Mouse (Mus musculus): ENCODE data around the gene Il4ra. TPM values are rescaled to one million over a fixed set of nuclear protein-coding genes. Genes with fewer than 3 reads are reported as not detected.
A peak's percentile ranks its signal among the peaks of the same experiment; 100 is the strongest.

The Il4ra gene
- polyA plus RNA-seq, 1 experiment from 2014 or later: 13.2 TPM

DNA sequence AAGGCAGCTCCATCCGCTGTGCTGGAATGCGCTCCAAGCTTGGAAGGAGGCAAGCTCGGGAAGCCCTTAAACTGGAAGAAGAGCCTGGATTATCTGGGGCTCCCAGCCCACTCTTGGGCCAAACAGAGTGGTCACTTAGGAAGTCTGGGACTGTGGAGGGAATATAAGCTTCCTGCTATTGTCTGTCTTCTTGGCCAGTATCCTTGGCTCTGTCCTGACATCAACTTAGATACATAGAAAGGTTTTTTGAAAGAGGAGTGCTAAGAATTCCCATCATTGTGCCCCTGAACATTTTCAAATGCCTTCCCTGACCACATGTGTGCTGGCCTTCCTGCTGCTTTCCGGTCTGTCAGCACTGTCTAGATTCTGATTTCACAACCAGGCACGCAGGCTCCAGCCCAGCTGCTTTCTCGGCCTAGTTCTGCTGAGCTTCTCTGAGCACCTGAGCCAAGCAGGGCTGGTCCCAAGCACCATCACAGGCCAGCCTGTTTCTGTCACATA lies 989 bp upstream of the Il4ra start:
- Histone ChIP-seq H3K36me3 (no peaks in the 10 kb centered on the region), H3K27me3 (no peaks in the 10 kb centered on the region), H3K4me2 (replicated peaks) (no peak overlapping the region), H3K9me3 (replicated peaks) (no peaks in the 10 kb centered on the region), H3K9ac (no peak overlapping the region), H3K4me3 (replicated peaks) (no peak overlapping the region), H3K4me1 (peaks cover 26% of the 10 kb centered on the region), H3K27ac (replicated peaks) (peak overlapping the region; percentile 24; the same call in 1 of the 2 replicates)
- 69% methylated on average over 6 of the region's 6 CpGs for WGBS
- no peak for ATAC-seq (ENCODE audit: insufficient number of reproducible peaks, low FRiP score, low TSS enrichment, low read depth)

DNA sequence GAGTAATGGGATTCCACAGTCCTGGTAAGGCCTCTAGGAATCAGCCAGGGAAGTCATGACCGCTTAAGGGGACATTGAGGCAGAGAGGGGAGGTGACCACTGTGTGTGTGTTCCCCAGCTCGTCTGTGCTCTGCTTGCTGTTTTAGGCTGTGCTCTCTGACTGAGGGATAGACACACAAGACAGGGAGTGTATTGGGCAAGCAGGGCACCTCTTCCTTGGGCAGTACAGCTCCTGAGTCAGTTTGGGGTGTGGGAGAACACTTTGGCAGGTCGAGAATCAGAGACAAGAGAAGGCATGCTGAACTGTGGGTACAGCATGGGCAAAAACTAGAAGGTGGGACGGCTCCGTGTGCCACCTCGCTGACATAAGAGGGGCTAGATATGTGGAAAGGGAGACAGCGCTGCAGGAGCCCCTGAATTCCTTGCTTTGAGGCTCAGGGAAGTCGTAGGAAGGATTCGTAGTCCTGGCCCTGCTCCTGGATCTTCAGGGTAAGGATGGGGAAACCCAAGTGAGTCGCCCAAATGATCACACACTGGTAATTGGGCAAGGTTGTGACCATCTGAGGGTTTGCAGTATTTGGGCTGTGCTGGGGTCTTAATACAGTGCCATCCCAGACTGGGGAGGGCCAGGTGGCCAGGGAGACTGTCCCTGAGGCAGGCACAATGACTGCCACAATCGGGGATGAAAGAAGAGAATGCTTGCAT lies 1.1 kb downstream of the Il4ra start:
- 70% methylated on average over 11 of the region's 11 CpGs for WGBS
- no peak for ATAC-seq (ENCODE audit: insufficient number of reproducible peaks, low FRiP score, low TSS enrichment, low read depth)
- Histone ChIP-seq H3K4me1 (peaks cover 26% of the 10 kb centered on the region), H3K4me3 (replicated peaks) (peak overlapping the region; percentile 68), H3K9ac (peak overlapping the region; percentile 64), H3K27ac (replicated peaks) (no peak overlapping the region), H3K36me3 (no peaks in the 10 kb centered on the region), H3K4me2 (replicated peaks) (peak overlapping the region; percentile 96), H3K9me3 (replicated peaks) (no peaks in the 10 kb centered on the region), H3K27me3 (no peaks in the 10 kb centered on the region)

DNA sequence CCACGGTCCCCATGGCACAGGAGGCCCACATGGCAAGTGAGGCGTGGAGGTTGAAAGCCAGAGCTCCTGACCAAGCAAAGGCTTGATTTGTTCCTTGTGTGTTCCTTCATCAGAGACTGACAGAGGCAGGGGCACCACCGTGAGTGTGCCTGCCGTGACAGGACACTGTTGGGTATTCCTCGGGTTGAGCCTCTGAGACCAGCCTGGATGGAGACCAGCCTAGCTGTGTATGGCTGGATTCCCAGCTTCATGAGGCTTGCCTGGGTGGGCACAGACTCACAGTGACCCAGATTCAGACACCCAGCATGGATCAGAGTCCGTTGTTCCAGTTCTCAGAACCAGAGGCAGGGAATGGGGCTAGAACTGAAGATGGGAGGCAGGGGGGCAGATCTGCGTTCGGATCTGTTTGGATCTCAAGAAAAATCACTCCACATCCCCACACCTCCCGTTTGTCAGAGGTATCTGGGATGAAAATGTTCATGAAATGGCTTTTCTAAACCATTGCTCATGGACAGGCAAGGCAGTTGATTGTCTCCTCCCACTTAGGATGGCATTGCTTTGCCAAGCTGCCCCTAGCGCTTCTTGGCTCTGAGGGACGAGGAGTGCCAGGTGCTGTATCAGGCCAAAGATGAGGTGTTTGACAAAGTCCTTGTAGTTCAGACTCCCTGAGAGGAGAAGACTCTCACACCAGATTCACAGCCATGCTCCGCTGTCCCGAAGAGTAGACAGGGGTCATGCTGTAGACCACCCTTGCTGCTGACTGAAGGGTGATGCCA lies 1.9 kb downstream of the Il4ra start:
- H3K9ac ChIP-seq: 0 out of 2 replicates have a peak overlapping the region, but pooled peaks have one; percentile 12
- no peaks in the 10 kb centered on the region for H3K36me3 ChIP-seq
- peaks cover 33% of the 10 kb centered on the region for H3K4me1 ChIP-seq
- ATAC-seq (ENCODE audit: insufficient number of reproducible peaks, low FRiP score, low TSS enrichment, low read depth): no peak
- no peak overlapping the region for H3K27ac ChIP-seq (replicated peaks)
- peak overlapping the region; percentile 96 for H3K4me2 ChIP-seq (replicated peaks)
- H3K27me3 ChIP-seq: no peaks in the 10 kb centered on the region
- WGBS: 82% methylated on average over 13 of the region's 13 CpGs
- no peak overlapping the region; the same call in 1 of the 2 replicates for H3K4me3 ChIP-seq (replicated peaks)
- H3K9me3 ChIP-seq (replicated peaks): no peaks in the 10 kb centered on the region

DNA sequence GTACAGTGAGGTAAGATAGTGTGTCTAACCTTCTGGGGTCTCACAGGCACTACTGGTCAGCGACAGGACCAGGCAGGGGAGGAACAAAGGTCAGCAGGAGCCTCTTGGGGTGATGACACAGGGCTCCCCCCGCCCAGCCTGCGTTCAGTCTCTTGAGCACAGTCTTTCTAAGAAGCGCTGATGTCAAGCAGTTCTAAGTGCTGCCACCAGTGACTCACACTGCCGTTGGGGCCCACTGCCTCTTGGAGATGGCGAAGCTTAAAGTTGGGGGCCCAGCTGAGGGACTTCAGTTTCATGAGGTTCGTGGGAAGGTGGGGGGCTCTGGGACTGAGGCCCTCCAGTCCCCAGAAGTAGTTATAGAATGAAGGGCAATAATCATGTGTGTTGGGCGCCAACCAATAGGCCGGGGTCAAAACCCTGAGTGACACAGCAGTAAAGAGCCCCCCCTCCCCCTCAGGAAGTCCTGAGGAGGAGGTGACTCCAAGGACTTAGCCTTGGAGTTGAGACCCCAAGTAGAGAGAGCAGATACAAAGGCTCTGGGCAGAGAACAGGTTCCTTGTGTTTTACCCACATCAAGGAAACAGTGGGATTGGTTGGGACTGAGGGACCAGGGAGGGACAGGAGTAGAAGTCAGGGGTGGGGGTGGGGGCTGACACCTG lies 2.7 kb downstream of the Il4ra start:
- no peaks in the 10 kb centered on the region for H3K27me3 ChIP-seq
- no peaks in the 10 kb centered on the region for H3K9me3 ChIP-seq (replicated peaks)
- ATAC-seq (ENCODE audit: insufficient number of reproducible peaks, low FRiP score, low TSS enrichment, low read depth): no peak
- H3K36me3 ChIP-seq: no peaks in the 10 kb centered on the region
- 85% methylated on average over 9 of the region's 9 CpGs for WGBS
- H3K9ac ChIP-seq: no peak overlapping the region
- no peak overlapping the region for H3K4me2 ChIP-seq (replicated peaks)
- H3K4me3 ChIP-seq (replicated peaks): no peak overlapping the region
- no peak overlapping the region for H3K27ac ChIP-seq (replicated peaks)
- peaks cover 37% of the 10 kb centered on the region for H3K4me1 ChIP-seq

DNA sequence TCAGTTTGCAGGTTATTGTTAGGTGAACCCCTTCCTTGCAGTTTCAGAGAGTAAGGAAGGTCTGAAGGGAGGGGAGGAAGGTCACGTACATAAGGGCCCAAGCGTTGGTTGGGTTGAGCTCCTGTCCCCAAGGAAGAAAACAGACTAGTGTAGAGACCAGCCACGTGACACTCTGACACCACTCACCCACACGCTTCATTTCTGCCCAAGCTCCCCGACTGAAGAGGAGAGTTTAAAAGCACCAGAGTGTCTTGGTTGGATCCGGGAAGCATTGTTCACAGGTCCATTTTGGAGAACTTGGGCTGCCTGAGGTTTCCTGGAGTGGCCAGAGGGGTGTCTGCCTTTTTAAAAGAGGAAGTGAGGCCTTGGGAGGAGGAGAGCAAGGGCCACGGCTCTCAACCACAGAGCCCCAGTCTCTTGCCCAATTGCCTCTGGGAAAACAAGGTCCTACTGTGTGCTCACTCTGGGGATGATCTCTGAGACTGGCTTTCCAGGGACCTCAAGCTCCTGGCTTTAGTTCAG lies 3.5 kb downstream of the Il4ra start:
- ATAC-seq (ENCODE audit: insufficient number of reproducible peaks, low FRiP score, low TSS enrichment, low read depth): no peak
- no peaks in the 10 kb centered on the region for H3K27me3 ChIP-seq
- 79% methylated on average over 7 of the region's 7 CpGs for WGBS
- H3K9me3 ChIP-seq (replicated peaks): no peaks in the 10 kb centered on the region
- H3K9ac ChIP-seq: no peak overlapping the region
- no peaks in the 10 kb centered on the region for H3K36me3 ChIP-seq
- H3K4me1 ChIP-seq: peaks cover 46% of the 10 kb centered on the region
- no peak overlapping the region for H3K4me2 ChIP-seq (replicated peaks)
- no peak overlapping the region for H3K4me3 ChIP-seq (replicated peaks)
- H3K27ac ChIP-seq (replicated peaks): no peak overlapping the region

DNA sequence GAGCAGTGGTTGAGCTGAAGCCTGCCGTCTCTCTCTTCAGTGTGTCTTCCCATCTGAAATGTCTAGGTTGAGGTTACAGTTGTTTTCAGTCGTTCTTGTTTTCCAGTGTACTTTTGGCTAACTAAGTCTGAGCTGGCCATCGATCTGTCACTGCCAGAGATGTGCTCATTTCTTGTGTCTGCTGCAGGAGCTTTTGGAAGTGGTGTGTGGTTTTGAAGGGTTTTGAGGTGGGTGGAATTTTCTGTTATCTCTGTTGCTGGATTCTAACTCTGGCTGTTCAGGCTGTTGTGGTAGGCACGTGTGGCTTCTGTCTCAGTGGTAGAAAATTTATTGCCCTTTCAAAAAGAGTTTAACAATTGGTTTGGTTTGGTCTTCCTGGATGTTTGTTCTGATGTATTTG lies 4.2 kb downstream of the Il4ra start:
- 73% methylated on average over 4 of the region's 4 CpGs for WGBS
- Histone ChIP-seq H3K36me3 (no peaks in the 10 kb centered on the region), H3K4me2 (replicated peaks) (no peak overlapping the region), H3K27me3 (no peaks in the 10 kb centered on the region), H3K9me3 (replicated peaks) (no peaks in the 10 kb centered on the region), H3K4me1 (peaks cover 51% of the 10 kb centered on the region), H3K4me3 (replicated peaks) (no peak overlapping the region), H3K9ac (no peak overlapping the region), H3K27ac (replicated peaks) (no peak overlapping the region)
- no peak for ATAC-seq (ENCODE audit: insufficient number of reproducible peaks, low FRiP score, low TSS enrichment, low read depth)

DNA sequence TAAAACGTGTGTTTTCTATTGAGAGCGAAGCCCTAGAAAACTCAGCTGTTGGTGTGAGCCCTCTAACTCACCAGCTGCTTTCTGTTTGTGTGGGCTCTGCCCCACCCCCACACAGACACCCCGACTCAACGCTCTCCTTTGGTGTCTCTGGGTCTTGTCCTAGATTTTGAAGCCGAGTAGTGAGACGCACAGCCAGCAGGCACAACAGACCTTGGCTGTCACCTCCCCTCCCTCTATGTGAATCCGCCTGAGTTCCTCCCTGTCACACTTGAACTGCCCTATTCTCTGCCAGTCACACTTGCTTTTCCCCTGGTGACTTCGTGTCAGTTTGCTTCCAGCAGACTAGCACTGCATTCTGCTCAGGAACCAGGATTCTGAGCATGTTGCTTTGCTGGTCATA lies 4.9 kb downstream of the Il4ra start:
- H3K4me2 ChIP-seq (replicated peaks): no peak overlapping the region
- no peaks in the 10 kb centered on the region for H3K36me3 ChIP-seq
- H3K9me3 ChIP-seq (replicated peaks): no peaks in the 10 kb centered on the region
- H3K27me3 ChIP-seq: no peaks in the 10 kb centered on the region
- WGBS: 36% methylated on average over 8 of the region's 8 CpGs
- H3K27ac ChIP-seq (replicated peaks): no peak overlapping the region
- H3K4me3 ChIP-seq (replicated peaks): no peak overlapping the region
- H3K4me1 ChIP-seq: peaks cover 51% of the 10 kb centered on the region
- ATAC-seq (ENCODE audit: insufficient number of reproducible peaks, low FRiP score, low TSS enrichment, low read depth): no peak
- H3K9ac ChIP-seq: no peak overlapping the region

DNA sequence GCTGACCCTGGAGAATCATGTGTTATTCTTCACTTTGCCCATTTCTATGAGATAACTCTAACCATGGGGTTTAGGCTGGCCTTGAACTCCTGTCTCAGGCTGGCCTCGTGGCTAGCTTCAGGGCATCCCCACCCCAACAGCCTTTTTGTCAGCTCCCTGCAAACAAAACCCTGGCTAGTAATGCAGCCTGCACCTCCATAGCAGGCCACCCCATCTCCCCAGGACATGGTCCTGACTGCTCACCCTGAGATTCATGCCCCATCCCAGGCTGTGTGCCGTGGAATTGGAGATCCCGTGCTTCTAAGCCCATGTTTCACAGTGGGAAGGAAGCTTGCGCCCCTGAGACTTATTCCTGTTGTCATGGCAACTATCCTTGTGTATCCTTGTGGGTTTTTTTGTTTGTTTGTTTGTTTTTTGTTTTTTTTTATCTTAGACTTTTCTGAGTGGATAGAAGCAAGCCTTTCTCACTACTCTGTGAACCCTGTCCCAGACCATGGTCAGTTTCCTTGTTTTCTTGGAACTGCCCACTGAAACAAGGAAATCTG lies 6.6 kb downstream of the Il4ra start:
- WGBS: 65% methylated on average over 4 of the region's 4 CpGs
- ATAC-seq (ENCODE audit: insufficient number of reproducible peaks, low FRiP score, low TSS enrichment, low read depth): no peak
- Histone ChIP-seq H3K9ac (no peak overlapping the region), H3K4me2 (replicated peaks) (no peak overlapping the region), H3K27me3 (no peaks in the 10 kb centered on the region), H3K4me1 (peaks cover 43% of the 10 kb centered on the region), H3K36me3 (no peaks in the 10 kb centered on the region), H3K9me3 (replicated peaks) (no peaks in the 10 kb centered on the region), H3K27ac (replicated peaks) (no peak overlapping the region), H3K4me3 (replicated peaks) (no peak overlapping the region)

DNA sequence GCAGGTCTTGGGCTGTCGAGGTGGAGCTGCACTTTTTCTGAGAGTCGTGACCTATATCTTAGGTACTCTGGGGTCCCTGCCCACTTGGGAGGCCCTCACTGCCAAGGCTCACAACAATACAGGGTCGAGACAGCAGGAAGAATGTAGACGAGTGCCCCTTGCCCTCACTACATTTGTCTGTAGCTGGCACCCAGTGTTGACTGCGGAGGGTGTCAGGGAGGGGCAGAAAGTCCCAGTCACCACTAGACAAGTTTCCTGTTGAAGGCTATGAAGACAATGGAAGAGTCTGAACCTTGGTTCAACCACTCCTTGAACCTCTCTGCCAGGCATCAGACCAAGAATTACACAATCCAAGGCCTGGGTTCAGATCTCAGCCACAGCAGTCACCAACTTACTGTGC lies 7.1 kb downstream of the Il4ra start:
- Histone ChIP-seq H3K9me3 (replicated peaks) (no peaks in the 10 kb centered on the region), H3K36me3 (no peaks in the 10 kb centered on the region), H3K4me3 (replicated peaks) (no peak overlapping the region), H3K27me3 (no peaks in the 10 kb centered on the region), H3K27ac (replicated peaks) (no peak overlapping the region), H3K4me2 (replicated peaks) (no peak overlapping the region), H3K9ac (no peak overlapping the region), H3K4me1 (peaks cover 40% of the 10 kb centered on the region)
- WGBS: 62% methylated on average over 5 of the region's 5 CpGs
- no peak for ATAC-seq (ENCODE audit: insufficient number of reproducible peaks, low FRiP score, low TSS enrichment, low read depth)

DNA sequence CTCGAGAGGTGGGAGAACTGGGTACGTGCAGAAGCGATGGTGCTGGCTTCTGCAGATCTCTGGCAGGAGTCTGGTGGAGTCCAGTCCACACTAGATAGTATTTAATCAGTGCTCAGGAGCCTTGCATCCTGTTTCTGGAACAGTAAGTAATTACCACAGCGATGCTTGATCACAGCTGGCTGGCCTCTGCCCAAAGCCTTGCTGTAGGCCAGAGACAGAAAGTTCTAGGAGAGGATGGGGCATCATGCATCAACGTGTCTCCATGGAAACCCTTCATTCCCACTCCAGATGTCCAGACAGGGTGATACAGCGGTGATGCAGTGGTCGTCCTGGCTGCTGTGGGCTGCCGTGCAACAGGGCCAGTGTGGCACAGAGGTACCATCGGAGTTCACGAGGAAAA lies 7.6 kb downstream of the Il4ra start:
- no peak overlapping the region for H3K9ac ChIP-seq
- no peak overlapping the region for H3K4me3 ChIP-seq (replicated peaks)
- peaks cover 40% of the 10 kb centered on the region for H3K4me1 ChIP-seq
- no peak overlapping the region for H3K27ac ChIP-seq (replicated peaks)
- no peaks in the 10 kb centered on the region for H3K9me3 ChIP-seq (replicated peaks)
- ATAC-seq (ENCODE audit: insufficient number of reproducible peaks, low FRiP score, low TSS enrichment, low read depth): no peak
- H3K4me2 ChIP-seq (replicated peaks): no peak overlapping the region
- no peaks in the 10 kb centered on the region for H3K36me3 ChIP-seq
- H3K27me3 ChIP-seq: no peaks in the 10 kb centered on the region
- WGBS: 82% methylated on average over 10 of the region's 10 CpGs
